Mouse (Mus musculus) hindbrain, embryonic 11.5 days (tissue): ENCODE measurements around the gene Slc32a1. TPM values are rescaled to one million over a fixed set of nuclear protein-coding genes. Genes with fewer than 3 reads are reported as not detected.

Experiments used
- ATAC-seq: fragments of 200-750 bp; cut with Nextera tagmentation; 2 replicates; pipeline ENCODE4 v1.8.0; 2017; ENCODE audit warnings: mild to moderate bottlenecking, moderate TSS enrichment, moderate library complexity; ENCODE audit not compliant: low FRiP score
- DNase-seq: peaks from one replicate; pipeline ENCODE4 v3.0.0-alpha.2; 2015; ENCODE audit warnings: low spot score
- H3K27ac ChIP-seq: fragments of 300-500 bp; sonication (generic); 2 replicates; pipeline ENCODE4 v1.5.1; 2014; ENCODE audit warnings: mild to moderate bottlenecking, low read depth, low read length
- H3K27me3 ChIP-seq: fragments of 300-500 bp; sonication (generic); 2 replicates; pipeline ENCODE4 v1.6.1; 2014; ENCODE audit warnings: mild to moderate bottlenecking, low read length, moderate library complexity, mixed read lengths; ENCODE audit not compliant: control insufficient read depth, insufficient read depth
- H3K36me3 ChIP-seq: fragments of 300-500 bp; sonication (generic); 2 replicates; pipeline ENCODE4 v1.6.1; 2014; ENCODE audit warnings: mild to moderate bottlenecking, low read length, moderate library complexity, mixed read lengths; ENCODE audit not compliant: control insufficient read depth, insufficient read depth
- H3K4me1 ChIP-seq: fragments of 300-500 bp; sonication (generic); replicated peaks from 2 replicates; pipeline ENCODE4 v1.6.1; 2014; ENCODE audit warnings: low read length, mixed read lengths; ENCODE audit not compliant: control insufficient read depth, insufficient read depth
- H3K4me2 ChIP-seq: fragments of 300-500 bp; sonication (generic); replicated peaks from 2 replicates; pipeline ENCODE4 v1.6.1; 2014; ENCODE audit warnings: mild to moderate bottlenecking, low read depth, low read length
- H3K4me3 ChIP-seq: fragments of 300-500 bp; sonication (generic); 2 replicates; pipeline ENCODE4 v1.5.1; 2014; ENCODE audit warnings: low read depth, low read length
- H3K9ac ChIP-seq: fragments of 300-500 bp; sonication (generic); 2 replicates; pipeline ENCODE4 v1.6.1; 2014; ENCODE audit warnings: low read depth, low read length
- H3K9me3 ChIP-seq: fragments of 300-500 bp; sonication (generic); 2 replicates; pipeline ENCODE4 v1.6.1; 2016; ENCODE audit warnings: low read length; ENCODE audit not compliant: control insufficient read depth
- WGBS: fragments of 180-500 bp; shearing (Covaris S2); extraction: QIAGEN DNeasy Blood & Tissue Kit; methylation state at CpG from one replicate; pipeline ENCODE4 v1.1.7; 2014; 5-methylcytosine and 5-hydroxymethylcytosine counted together
- microRNA counts: library from miRNA; unstranded; fragments of <30 nt; microRNA quantifications from one replicate; lab custom pipeline; 2015
- polyA plus RNA-seq: library from polyadenylated mRNA; unstranded; fragments of >200 nt; fragmentation: Nextera tagmentation; extraction: Ambion mirVana; gene quantifications from 2 replicates; pipeline ENCODE4 v1.2.1, GENCODE M21; 2014

Slc32a1 gene
- polyA plus RNA-seq, 1 experiment from 2014 or later: 2.9 TPM

- Histone ChIP-seq H3K9ac (no peak overlapping the region), H3K27me3 (no peaks in the 10 kb centered on the region), H3K9me3 (no peaks in the 10 kb centered on the region), H3K4me2 (no peak overlapping the region), H3K36me3 (no peaks in the 10 kb centered on the region), H3K27ac (no peak overlapping the region), H3K4me3 (no peak overlapping the region), H3K4me1 (no peaks in the 10 kb centered on the region)
- 78% methylated on average over 3 of the region's 3 CpGs for WGBS
- DNase-seq (no peak), ATAC-seq (no peak)
These were observed 48.8 kb downstream of the Slc32a1 start for GRCm38 (mm10) chr2:158659346-158659745.

GRCm38 (mm10) chr2:158665098-158665497 lies 54.5 kb downstream of the Slc32a1 start, which contains the start of gene Ppp1r16b:
TSS of gene Ppp1r16b (plus strand) at chr2:158665398.
- H3K9ac ChIP-seq: no peak within 1 kb of the TSS
- no peak within 1 kb of the TSS for H3K4me2 ChIP-seq
- peaks cover 8% of the 10 kb centered on the region for H3K4me1 ChIP-seq
- peaks cover 12% of the 10 kb centered on the region for H3K27me3 ChIP-seq
- H3K36me3 ChIP-seq: no peaks in the 10 kb centered on the region
- no peak for DNase-seq
- no peak within 1 kb of the TSS for H3K4me3 ChIP-seq
- WGBS: 82% methylated on average over 4 of the region's 4 CpGs
- no peak for ATAC-seq
- H3K9me3 ChIP-seq: no peaks in the 10 kb centered on the region
- no peak within 1 kb of the TSS for H3K27ac ChIP-seq

MicroRNA genes within 50 kb of the gene (microRNA counts, 519-probe panel; counts per million panel counts)
- not detected for microRNA mmu-miR-3474 (lab: Ali Mortazavi, UCI)

Other genes starting within 250 kb of the Slc32a1 start
- 42.3 and 79.1 TPM in 2 replicates for gene Snhg11, start 235.1 kb upstream of the Slc32a1 start, polyA plus RNA-seq
- 25.6 and 32.4 TPM in 2 replicates for gene Ralgapb, start 200.9 kb upstream of the Slc32a1 start, polyA plus RNA-seq
- gene Adig, start 108.2 kb upstream of the Slc32a1 start, polyA plus RNA-seq: not detected in 2 replicates
- 0.37 and 0.54 TPM in 2 replicates for gene Arhgap40, start 98.0 kb upstream of the Slc32a1 start, polyA plus RNA-seq
- gene Actr5, start 14.1 kb downstream of the Slc32a1 start, polyA plus RNA-seq: 13.7 and 16.7 TPM in 2 replicates
- 2.4 and 3.6 TPM in 2 replicates for gene Ppp1r16b, start 54.6 kb downstream of the Slc32a1 start, polyA plus RNA-seq
- gene Fam83d, start 157.3 kb downstream of the Slc32a1 start, polyA plus RNA-seq: 37.8 and 38.3 TPM in 2 replicates
- 14.8 and 15.4 TPM in 2 replicates for gene Dhx35, start 184.0 kb downstream of the Slc32a1 start, polyA plus RNA-seq